ENCODE assay signal across 16 mouse cellular contexts in genomic region chr3:138926161-138926560, GRCm38 (mm10).
"Had no signal": no experiment of that assay in that cellular context is flagged by ENCODE, and none has a peak within 500 bp of the region (broad histone marks: within the 10 kb centered on the region; RNA-seq: fewer than 3 reads in every experiment).

No protein-coding gene starts in this region.

- H3K27ac ChIP-seq: midbrain, embryonic 10.5 days; midbrain, embryonic 13.5 days; midbrain, embryonic 15.5 days; neural tube, embryonic 12.5 days had no signal

- H3K9ac ChIP-seq: lung, embryonic 14.5 days; midbrain, embryonic 13.5 days; midbrain, embryonic 15.5 days; neural tube, embryonic 12.5 days had no signal

- H3K4me3 ChIP-seq: midbrain, embryonic 10.5 days; midbrain, embryonic 13.5 days; midbrain, embryonic 15.5 days; neural tube, embryonic 12.5 days had no signal

- H3K4me2 ChIP-seq: lung, embryonic 14.5 days; midbrain, embryonic 13.5 days; midbrain, embryonic 15.5 days; neural tube, embryonic 12.5 days had no signal

- H3K27me3 ChIP-seq: midbrain, embryonic 13.5 days; midbrain, embryonic 15.5 days; neural tube, embryonic 12.5 days had no signal

- H3K4me1 ChIP-seq: midbrain, embryonic 10.5 days; midbrain, embryonic 13.5 days; midbrain, embryonic 15.5 days; neural tube, embryonic 12.5 days had no signal

- H3K9me3 ChIP-seq: midbrain, embryonic 10.5 days; midbrain, embryonic 13.5 days; midbrain, embryonic 15.5 days; neural tube, embryonic 12.5 days had no signal

- DNase-seq: lung, adult 18-20 months; lung, embryonic 14.5 days; lung, postnatal 10 days; lung, postnatal 4 days; retina, postnatal 1 day; right cerebral cortex, adult 18-20 months; right cerebral cortex, postnatal 25 days; right cerebral cortex, postnatal 4 days; spleen, adult 18-20 months; thymus, adult 18-20 months; thymus, postnatal 14 days; thymus, postnatal 36 days had no signal

- ATAC-seq: midbrain, embryonic 13.5 days; midbrain, embryonic 15.5 days had no signal
